Mouse (Mus musculus) liver, adult 2 months (tissue): ENCODE results near the gene Rnf130.

Experiments
- CTCF ChIP-seq: fragments of 200-500 bp; IDR thresholded peaks from 2 replicates; pipeline ENCODE4 v1.5.1; 2011; ENCODE audit warnings: low read depth, low read length, control low read depth
- POLR2A ChIP-seq: fragments of 200-500 bp; IDR thresholded peaks from 2 replicates; pipeline ENCODE4 v1.6.1; 2011; ENCODE audit warnings: low read length, control low read depth; ENCODE audit not compliant: insufficient read depth; ENCODE audit errors: extremely low read depth

DNA sequence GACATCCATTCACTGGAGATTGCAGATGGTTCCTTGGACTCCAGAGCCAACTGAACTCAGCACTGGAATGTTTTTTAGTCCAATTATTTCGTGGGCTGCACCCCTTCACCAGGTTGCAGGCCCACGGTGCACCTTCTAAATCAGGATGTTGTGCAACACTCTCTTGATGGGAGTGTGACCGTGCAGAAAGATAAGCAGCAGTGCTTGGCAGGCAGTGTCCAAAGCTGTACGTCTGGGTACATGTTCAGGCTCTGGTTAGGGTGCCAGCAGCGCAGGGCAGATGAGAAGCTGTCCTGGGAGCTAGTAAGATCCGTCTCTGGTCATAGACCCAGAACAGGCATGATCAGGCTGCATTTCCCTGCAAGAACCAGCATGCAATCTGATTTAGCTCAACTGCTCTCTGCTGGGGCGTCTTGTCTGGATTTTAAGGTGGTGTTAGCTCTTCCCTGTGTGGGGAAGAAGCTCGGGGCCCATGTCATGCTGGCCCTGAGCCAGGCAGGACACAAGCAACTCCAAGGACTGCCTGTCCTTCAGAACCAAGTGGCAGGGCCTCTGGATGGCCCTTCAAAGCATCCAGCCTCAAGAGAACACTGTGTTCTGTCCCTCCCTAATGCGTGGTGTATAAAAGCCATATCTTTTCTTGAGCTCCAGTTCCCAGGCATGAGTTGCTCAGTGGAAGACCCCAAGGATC lies 122.3 kb downstream of the Rnf130 start:
- TF ChIP-seq CTCF (no peak), POLR2A (no peak)
